8 mouse cellular contexts compared by ENCODE assay signal in genomic region chr13:104285031-104285431, GRCm38 (mm10). TPM values are rescaled to one million over a fixed set of nuclear protein-coding genes. Genes with fewer than 3 reads are reported as not detected.
DNase-seq lines count a peak whose midpoint lies in the region; ATAC-seq lines count a peak whose summit lies in the region.

No protein-coding gene starts in this region.

- no peak overlapping the region for H3K4me3 ChIP-seq in forebrain, embryonic 12.5 days (replicated peaks)
- peak overlapping the region; percentile 69; the same call in 1 of the 2 replicates for H3K4me3 ChIP-seq in liver, embryonic 16.5 days (ENCODE audit: low read depth, low read length)

- WGBS in forebrain, embryonic 12.5 days = 1% methylated on average over 2 of the region's 2 CpGs
- 1% methylated on average over 2 of the region's 2 CpGs for WGBS in liver, embryonic 16.5 days (ENCODE audit: insufficient replicate concordance)

- peaks cover 13% of the 10 kb centered on the region for H3K4me1 ChIP-seq in forebrain, embryonic 12.5 days
- peaks cover 8% of the 10 kb centered on the region for H3K4me1 ChIP-seq in liver, embryonic 16.5 days (ENCODE audit: control insufficient read depth, low read depth, low read length)

- peak; percentile 10 for DNase-seq in layer of hippocampus, adult 11-12 months (ENCODE audit: low spot score)
- DNase-seq in layer of hippocampus, postnatal 36 days = no peak
- peak; percentile 19 for DNase-seq in T-cell, adult 2 months (ENCODE audit: low spot score)
- DNase-seq in hindlimb bud, embryonic 11.5 days (ENCODE audit: extremely low spot score, low read depth, low spot score) = peak; percentile 20
- no peak for DNase-seq in gastrocnemius, adult 8-10 months (ENCODE audit: low spot score in 2 of 2)

- no peaks in the 10 kb centered on the region for H3K9me3 ChIP-seq in forebrain, embryonic 12.5 days
- H3K9me3 ChIP-seq in liver, embryonic 16.5 days (replicated peaks; ENCODE audit: control insufficient read depth, low read length) = no peaks in the 10 kb centered on the region

- no peak overlapping the region for H3K9ac ChIP-seq in forebrain, embryonic 12.5 days
- peak overlapping the region; percentile 53; the same call in 1 of the 2 replicates for H3K9ac ChIP-seq in liver, embryonic 16.5 days (ENCODE audit: low read depth, low read length)

- H3K27ac ChIP-seq in forebrain, embryonic 12.5 days = peak overlapping the region; percentile 54; the same call in 1 of the 2 replicates
- peak overlapping the region; percentile 47; the same call in 1 of the 2 replicates for H3K27ac ChIP-seq in liver, embryonic 16.5 days (ENCODE audit: low read length)

- H3K27me3 ChIP-seq in forebrain, embryonic 12.5 days = no peaks in the 10 kb centered on the region
- no peaks in the 10 kb centered on the region for H3K27me3 ChIP-seq in liver, embryonic 16.5 days (ENCODE audit: control insufficient read depth, insufficient read depth, low read depth, low read length)

- H3K4me2 ChIP-seq in forebrain, embryonic 12.5 days = peak overlapping the region; percentile 50; the same call in 1 of the 2 replicates
- H3K4me2 ChIP-seq in liver, embryonic 16.5 days (ENCODE audit: low read depth, low read length) = peak overlapping the region; percentile 92

- H3K36me3 ChIP-seq in forebrain, embryonic 12.5 days (replicated peaks) = no peaks in the 10 kb centered on the region
- H3K36me3 ChIP-seq in liver, embryonic 16.5 days (ENCODE audit: control insufficient read depth, insufficient read depth) = no peaks in the 10 kb centered on the region

- ATAC-seq in forebrain, embryonic 12.5 days (ENCODE audit: low FRiP score) = no peak
- no peak for ATAC-seq in liver, embryonic 16.5 days (ENCODE audit: low read depth)
- peak; percentile 42; the same call in 1 of the 2 replicates for ATAC-seq in neutrophil, adult 5-6 weeks (ENCODE audit: extremely low read depth, insufficient number of reproducible peaks, low FRiP score, poor library complexity, severe bottlenecking)

RNA-seq across cellular contexts. Expression of gene Adamts6, which starts 2.6 kb away (rescaled TPM):
- total RNA-seq in layer of hippocampus, postnatal 36 days (2021) = 1 to 10 TPM; 4.8 to 5.8 TPM
- 3.1 and 4.5 TPM in 2 replicates for polyA plus RNA-seq in forebrain, embryonic 12.5 days (2016; fragmentation: Nextera tagmentation; extraction: Ambion mirVana)
- 0.25 and 0.27 TPM in 2 replicates for polyA plus RNA-seq in liver, embryonic 16.5 days (2015; fragmentation: Nextera tagmentation; extraction: Ambion mirVana)
- 28.4 and 36.1 TPM in 2 replicates for total RNA-seq in neutrophil, adult 5-6 weeks (2017)
- 1 to 10 TPM in 2 of 4 experiments, under 1 TPM in 2; 0.75 to 1.3 (median 1.0) TPM for total RNA-seq in gastrocnemius, adult 8-10 months (2022)

RNA-seq across cellular contexts. Expression of gene Ppwd1, which starts 56.4 kb away (rescaled TPM):
- total RNA-seq in layer of hippocampus, postnatal 36 days (2021) = 10 to 100 TPM; 15.3 to 17.0 TPM
- 15.8 and 15.9 TPM in 2 replicates for polyA plus RNA-seq in forebrain, embryonic 12.5 days (2016; fragmentation: Nextera tagmentation; extraction: Ambion mirVana)
- 8.4 TPM in 2 replicates for polyA plus RNA-seq in liver, embryonic 16.5 days (2015; fragmentation: Nextera tagmentation; extraction: Ambion mirVana)
- 36.3 and 37.2 TPM in 2 replicates for total RNA-seq in neutrophil, adult 5-6 weeks (2017)
- total RNA-seq in gastrocnemius, adult 8-10 months (2022) = 1 to 10 TPM; 6.3 to 7.5 (median 7.0) TPM

RNA-seq across cellular contexts. Expression of gene Cenpk, which starts 56.6 kb away (rescaled TPM):
- 1 to 10 TPM in 1 of 2 experiments, under 1 TPM in 1; 0.86 to 1.5 TPM for total RNA-seq in layer of hippocampus, postnatal 36 days (2021)
- polyA plus RNA-seq in forebrain, embryonic 12.5 days (2016; fragmentation: Nextera tagmentation; extraction: Ambion mirVana) = 78.3 and 85.0 TPM in 2 replicates
- 50.1 and 64.2 TPM in 2 replicates for polyA plus RNA-seq in liver, embryonic 16.5 days (2015; fragmentation: Nextera tagmentation; extraction: Ambion mirVana)
- total RNA-seq in neutrophil, adult 5-6 weeks (2017) = 6.8 and 7.1 TPM in 2 replicates
- total RNA-seq in gastrocnemius, adult 8-10 months (2022) = under 1 TPM in 3 of 4 experiments, not detected in 1; 0.19 to 0.43 (median 0.34) TPM

Comparison
In these comparisons a context has a peak if more than half of its experiments do, and no peak if none do; other contexts are left out.
1. DNase-seq: peak in layer of hippocampus, adult 11-12 months (single experiment), T-cell, adult 2 months (single experiment) and hindlimb bud, embryonic 11.5 days (single experiment); none in layer of hippocampus, postnatal 36 days (0 of 2) and gastrocnemius, adult 8-10 months (0 of 2).